Mouse (Mus musculus): Measurements from ENCODE around the gene Thra.

The Thra gene

DNA sequence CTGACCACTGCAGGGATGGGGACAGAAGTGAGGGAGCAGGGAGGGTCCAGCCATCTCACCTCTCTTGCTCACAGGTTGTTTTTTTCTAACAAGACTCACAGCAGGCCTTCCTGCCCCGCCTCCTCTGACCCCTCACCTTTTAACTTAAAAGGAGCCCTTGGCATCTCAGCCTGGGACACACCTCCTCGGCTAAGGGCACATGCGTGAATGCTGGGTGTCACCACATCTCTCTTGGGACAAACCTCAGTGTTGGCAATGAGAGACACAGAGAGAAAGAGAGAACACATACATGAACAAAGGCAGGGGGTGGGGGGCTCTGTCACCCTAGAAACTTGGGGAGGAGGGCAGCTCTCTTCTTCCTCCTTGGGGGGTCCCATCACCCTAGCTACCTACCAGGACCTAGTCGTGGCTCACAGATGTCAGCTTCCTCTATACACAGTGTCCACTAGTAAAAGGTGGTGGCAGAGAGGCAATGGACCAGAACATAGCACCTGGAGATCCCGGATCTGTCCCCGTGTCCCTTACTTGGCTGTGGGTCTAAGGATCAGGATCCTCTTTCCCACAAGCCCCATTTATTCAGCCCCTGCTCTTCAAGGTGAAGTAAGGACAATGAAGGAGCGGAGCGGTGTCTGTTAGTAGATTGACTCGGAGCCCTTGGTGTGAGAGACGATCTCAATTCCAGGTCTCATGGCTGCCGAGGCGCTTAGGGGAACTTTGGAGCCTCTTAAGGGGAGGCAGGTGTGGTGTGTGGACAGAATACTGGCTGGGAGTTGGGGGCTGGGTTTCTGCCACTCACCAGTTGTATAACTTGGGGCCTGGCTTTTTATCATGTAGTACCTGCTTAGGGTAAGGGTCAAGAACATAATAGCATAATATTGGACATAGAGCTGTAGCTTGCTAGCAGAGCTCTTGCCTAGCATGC, 5.8 kb downstream of the Thra start:
- DNase-seq (ENCODE audit: low spot score in 2 of 2): no peak

DNA sequence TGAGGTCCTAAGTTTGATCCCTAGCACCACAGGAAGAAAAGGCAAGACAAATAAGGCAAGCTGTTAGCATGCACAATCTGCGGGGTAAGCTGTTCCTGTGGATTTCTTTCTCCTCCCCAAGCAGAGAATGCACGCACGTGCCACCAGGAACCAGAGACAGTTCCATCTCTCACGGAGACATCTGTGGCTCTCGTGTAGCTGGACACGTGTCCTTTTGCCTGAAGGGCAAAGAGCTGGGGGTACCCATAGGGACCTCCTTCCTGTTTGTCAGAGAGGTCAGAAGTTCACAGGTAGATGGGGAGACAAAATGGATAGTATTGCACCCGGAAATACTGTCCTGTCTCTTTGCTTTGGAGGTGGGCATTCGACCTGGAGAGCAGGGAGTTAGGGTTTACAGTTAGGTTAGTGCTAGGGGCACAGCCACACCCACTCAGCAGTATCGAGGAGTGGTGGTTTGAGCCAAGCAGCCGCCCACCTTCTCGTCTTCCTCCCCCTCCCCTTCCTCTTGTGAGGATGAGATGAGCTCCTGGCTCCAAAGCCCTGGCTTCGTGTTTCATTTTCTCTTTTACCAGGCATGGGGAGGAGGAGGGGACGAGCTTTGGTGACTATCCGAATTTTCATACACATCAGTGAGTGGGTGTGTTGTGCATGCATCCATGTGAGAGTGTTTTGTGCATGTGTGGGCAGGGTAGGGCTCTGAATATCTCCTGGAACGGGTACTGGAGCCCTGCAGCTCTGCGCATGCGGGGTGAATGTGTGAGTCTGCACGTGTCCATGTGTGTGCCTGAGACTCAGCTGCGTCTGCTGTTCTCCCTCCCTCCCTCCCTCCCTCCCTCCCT, 6.6 kb downstream of the Thra start:
- DNase-seq (ENCODE audit: low spot score in 2 of 2): peak; percentile 97

DNA sequence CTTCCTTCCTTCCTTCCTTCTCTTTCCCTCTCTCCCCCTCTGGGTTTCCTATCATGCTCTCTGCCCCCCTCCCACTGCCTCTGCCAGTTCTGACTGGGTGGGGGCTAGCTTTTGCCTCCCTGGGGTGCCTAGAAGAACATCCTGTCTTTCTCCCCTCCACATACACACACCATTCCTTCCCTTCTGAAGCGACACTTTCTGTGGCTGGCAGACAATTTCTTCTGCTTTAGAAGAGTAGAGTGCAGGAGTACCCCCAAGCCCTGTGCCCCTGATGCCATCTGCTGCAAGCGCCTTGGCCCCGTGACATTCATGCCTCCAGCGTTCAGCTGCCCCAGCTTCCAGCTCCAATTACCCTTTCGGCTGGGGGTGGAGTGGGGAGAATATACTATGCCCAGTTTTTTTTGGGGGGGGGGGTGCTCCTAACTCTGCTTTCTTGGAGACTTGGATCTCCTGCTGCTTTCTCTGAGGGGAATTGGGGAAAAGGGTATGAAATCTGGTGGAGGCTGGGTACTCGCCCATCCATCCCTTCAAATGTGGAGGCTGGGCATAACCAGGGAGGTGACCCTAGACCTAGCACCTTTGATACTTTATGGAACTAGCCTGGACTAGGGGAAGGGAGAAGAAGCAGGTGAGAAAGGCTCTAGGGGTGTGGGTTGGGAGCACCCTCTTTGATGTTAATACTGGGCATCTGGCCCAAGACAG, 7.5 kb downstream of the Thra start:
- DNase-seq (ENCODE audit: low spot score in 2 of 2): no peak

DNA sequence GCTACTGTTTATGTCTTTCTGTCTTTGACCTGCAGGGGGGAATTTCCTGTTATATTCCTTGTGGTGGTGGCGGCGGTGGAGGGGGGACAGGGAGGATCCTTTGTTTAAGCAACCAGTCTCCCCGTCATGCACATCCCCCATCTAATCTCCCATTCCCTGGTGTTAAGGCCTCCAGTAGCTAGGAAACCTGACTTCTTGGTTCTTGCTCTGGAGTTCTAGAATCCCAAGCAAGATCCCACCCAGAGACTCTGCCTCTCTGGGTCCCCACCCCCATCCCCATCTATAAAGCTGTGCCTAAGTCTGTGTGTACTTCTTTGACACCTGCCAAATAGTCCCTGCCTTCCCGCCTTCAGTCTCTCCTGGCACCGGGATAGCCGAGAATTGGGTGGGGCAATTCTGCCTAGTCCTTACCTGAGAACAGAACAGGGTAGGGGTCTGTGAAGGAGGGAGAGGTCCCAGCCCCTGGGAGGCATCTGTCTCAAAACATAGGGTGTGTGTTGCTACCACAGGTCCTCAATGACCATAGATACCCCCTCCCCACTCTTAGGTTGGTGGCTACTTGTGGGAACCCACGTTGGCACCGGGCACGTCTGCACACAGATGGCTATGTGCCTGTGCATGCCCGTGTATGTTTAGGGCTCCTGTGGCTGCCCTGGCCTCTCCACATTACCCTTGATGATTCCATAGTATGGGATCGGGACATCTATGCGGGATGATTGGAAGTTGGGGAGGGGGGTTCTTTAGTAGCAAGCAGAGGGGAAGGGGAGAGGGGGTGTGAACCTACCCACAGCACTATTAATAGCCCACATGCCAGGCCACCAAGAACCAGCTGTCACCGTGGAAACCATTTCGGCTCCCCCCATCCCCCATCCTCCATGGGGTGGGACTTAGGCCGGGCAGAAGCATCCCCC, 8.3 kb downstream of the Thra start:
- DNase-seq (ENCODE audit: low spot score in 2 of 2): no peak

DNA sequence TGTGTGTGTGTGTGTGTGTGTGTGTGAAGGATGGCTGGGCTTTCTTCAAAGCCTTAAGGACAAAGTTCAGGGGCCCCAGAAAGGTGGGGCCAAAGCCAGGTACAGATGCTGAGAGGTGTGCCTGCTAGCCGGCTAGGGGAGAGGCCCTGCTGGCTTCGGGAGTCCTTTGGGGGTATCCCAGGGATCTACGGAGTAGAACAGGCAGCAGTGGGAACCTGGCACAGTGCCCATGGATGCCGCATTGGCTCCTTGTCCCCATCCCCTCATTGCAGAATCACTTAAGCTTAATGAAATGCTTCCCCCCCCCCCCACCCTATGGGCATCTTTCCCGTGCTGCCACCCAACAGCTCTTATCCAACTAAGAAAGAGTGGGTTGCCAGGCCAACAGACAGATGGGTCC, 9.3 kb downstream of the Thra start:
- DNase-seq (ENCODE audit: low spot score in 2 of 2): peak in 1 of 2 experiments; percentile 17

DNA sequence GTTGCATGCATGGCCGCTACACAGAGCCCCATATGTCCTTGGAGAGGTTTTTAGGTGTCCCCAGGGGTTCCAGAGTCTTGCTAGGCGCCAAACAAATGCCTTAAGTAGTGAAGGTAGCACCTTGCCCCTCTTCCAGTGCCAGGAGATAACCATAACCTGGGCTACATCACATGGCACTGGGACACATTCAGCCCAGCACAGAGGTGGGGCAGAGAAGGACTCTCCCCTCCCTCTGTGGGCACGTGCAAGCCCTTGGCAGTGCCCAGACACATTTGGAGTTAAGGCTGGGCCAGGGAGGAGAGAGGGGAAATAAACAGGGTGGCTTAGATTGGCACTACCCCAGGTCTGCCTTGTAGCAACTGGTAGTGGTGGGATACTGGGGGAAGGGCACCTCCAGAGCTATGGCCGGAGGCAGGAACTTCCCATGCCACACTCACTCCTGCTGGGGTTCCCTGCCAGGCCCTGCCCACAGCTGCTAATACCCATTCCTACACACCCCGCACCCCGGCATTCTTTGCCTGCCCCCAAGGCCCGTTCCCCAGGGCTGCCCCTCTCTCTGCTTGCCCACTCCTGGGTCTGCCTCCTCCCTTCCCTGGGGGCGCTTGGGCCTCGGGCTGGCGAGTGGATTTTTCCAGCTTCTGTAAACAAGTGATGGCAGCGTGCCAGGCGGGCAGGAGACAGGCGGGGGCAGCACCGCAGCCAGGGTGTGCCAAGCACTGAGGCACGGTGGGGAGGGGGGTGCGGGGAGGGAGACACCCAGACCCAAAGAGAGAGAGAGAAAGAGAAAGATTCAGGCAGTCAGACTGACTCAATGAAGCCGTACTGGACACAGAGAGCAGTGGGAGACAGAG, 10.1 kb downstream of the Thra start:
- peak in 1 of 2 experiments; percentile 75 for DNase-seq (ENCODE audit: low spot score in 2 of 2)

DNA sequence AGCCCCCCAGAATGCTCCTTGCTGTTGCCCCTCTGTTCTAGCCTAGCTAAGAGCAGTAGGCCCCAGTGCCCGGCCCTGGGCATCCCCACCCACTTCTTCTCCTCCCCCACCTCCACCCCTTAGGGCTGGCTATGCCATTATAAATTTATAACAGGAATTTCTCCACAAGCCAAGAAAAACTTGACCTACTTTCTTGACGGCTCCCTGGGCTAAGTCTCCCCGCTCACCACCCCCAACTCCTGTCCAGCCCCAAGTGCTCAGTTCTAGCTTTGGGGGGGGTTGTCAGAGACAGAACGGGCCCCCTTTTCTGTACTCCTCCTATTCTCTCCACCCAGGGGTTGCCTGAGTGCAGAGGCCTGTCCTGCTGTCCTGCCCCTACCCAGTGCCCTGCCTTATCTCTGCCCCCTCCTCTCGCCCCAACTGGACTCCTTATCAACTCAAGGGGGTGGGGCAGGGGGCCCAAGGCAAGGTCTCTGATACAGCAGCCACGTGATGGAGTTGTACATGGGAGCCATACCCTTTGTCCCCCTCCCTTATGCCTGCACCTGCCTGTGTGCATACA, 10.9 kb downstream of the Thra start:
- DNase-seq (ENCODE audit: low spot score in 2 of 2): no peak

DNA sequence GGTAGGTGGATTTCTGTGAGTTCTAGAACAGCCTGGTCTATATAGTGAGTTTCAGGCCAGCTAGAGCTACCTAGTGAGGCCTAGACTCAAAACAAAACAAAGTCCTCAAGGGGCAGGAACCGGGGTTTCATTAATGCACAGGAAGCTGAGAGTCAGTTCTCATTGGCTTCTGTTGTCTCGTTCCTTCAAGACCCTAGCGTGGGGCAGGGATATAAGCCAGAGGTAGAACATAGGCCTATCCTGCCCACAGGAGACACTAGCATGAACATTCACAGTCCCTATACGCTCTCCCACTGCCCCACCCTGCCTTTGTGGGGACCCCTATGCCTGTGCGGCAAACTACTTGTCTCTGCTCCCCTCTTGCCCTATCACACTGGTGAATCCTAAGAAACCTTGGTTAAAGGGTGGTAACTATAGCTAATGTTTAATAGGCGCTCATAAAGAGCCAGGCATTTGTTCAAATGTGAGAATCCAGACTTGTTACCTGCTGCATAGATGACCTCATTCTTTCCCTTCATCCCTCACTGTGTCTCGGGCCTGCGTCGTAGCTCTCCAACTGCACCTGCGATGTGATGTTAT, 12.2 kb downstream of the Thra start:
- DNase-seq (ENCODE audit: low spot score in 2 of 2): no peak

DNA sequence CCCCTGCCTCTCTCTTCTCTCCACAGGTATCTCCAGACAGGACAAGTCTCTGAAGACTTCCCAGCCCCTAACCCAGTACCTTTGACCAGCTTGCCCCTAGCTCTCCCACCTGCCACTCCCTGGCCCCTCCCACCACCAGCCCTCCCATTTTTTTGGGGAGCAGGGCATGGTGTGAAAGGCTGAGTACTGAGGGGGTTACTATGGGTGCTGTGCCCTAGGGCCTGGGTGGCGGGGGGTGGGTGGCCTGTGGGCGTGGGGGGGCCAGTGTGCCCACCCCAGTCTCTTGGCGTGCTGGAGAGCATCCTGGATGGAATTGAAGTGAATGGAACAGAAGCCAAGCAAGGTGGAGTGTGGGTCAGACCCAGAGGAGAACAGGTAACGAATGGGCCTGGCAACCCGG, 12.8 kb downstream of the Thra start:
- no peak for DNase-seq (ENCODE audit: low spot score in 2 of 2)

DNA sequence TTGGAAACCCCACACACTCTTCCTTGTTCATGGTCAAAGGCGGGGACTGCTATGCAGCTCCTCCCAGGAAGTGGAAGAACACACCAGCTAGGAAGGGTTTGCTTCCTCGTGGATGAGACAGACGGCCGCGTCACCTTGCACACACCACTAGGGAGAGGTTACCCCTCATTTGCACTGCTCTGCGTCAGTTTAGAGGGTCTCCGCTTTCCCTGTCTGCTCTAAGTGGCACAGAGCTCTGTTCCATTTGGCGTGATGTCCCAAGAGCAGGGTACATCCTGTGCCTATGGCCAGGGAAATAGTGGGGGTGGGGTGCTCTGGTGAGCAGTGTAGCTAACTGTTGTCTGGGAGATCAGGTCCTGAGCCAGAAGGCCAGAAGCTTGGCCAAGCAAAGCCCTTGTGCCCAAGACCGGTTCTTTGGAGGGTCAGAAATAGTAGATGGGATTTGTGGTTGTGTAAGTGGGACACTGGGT, 13.7 kb downstream of the Thra start:
- DNase-seq (ENCODE audit: low spot score in 2 of 2): no peak

DNA sequence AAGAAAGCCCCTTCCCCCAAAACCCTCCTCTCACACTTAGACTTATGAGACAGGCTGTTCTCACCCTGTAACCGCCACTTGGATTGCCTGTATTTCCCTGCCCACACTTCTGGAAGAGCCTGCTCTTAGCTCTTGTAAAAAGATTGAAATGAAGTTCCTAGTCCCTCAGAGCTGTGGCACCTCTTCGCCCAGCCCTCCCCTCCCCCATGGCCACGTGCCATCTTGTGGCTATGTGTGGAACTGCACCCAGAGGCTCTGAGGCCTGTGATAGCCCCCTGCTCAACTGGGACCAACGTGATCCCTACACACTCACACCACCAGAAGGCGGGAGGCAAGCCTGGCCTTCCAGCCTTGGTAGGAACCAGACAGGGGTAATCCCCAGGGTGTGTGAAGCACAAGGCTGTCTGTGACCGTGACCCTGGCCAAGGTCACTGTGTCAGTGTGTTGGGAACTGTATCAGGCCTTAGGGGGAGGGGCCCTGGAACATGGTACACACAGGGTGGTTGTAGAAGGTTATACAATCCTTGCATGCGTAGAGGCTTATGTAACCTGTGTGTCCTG, 14.3 kb downstream of the Thra start:
- peak in 1 of 2 experiments; percentile 49 for DNase-seq (ENCODE audit: low spot score in 2 of 2)

DNA sequence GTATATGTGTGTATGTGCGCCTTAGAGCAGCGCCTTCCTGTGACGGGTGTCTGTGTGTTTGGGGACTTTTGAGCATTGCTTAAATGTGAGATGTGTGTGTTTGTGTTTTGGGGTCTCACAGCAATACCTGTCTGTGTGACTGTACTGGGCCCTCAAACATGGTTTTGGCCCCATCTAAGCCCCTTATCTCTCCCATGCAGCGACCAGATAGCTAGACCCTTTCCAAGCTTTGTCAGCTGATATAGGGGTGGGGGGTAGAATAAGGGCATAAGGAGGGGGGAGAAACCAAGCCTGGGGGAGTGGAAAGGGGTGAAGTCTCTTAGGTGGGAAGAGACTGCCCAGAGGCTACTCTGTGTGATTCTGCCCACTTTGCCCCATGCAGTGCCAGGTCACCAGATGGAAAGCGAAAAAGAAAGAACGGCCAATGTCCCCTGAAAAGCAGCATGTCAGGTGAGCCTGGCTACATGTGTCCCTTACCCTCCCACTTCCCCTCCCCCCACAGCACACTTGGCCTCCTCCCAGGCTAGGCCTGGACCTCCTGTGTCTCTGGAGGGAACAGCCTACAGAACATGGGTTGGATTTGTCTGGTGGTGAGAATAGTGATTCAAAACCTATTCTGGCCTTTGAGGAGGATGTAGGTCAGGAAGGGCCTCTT, 15.4 kb downstream of the Thra start:
- no peak for DNase-seq (ENCODE audit: low spot score in 2 of 2)

DNA sequence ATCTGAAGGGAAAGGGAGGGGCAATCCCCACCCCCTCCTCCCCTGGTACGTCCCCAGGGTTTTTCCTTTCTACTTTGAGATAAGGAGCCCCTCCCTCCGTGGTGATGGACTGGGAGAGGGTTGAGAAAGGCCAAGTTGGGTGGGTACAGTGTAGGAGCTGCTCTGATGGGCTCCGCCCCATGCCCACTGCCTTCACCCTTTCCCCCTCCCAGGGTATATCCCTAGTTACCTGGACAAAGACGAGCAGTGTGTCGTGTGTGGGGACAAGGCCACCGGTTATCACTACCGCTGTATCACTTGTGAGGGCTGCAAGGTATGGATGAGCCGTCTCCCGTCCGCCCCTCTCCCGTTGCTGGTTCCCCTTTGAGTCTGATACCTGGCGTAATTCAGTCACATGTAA, 16.3 kb downstream of the Thra start:
- no peak for DNase-seq (ENCODE audit: low spot score in 2 of 2)

DNA sequence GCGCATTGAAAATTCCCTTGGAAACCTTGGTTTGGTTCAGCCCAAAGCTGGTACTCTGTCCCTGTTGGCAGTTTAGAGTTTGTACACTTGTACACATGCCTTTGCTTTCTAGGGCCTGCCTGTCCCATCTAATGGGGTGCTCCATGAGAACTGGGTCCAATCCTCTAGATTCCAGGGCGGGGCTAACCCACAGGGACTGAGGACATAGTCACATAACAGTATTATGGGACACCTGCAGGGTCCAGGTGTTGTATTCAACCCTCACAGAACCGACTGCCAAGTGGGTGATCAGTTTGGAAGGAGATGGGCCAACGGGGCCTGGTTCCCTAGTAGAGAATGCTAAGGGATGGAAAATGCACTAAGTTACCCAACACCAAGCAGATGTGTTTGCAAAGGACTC, 21.5 kb downstream of the Thra start:
- no peak for DNase-seq (ENCODE audit: low spot score in 2 of 2)

DNA sequence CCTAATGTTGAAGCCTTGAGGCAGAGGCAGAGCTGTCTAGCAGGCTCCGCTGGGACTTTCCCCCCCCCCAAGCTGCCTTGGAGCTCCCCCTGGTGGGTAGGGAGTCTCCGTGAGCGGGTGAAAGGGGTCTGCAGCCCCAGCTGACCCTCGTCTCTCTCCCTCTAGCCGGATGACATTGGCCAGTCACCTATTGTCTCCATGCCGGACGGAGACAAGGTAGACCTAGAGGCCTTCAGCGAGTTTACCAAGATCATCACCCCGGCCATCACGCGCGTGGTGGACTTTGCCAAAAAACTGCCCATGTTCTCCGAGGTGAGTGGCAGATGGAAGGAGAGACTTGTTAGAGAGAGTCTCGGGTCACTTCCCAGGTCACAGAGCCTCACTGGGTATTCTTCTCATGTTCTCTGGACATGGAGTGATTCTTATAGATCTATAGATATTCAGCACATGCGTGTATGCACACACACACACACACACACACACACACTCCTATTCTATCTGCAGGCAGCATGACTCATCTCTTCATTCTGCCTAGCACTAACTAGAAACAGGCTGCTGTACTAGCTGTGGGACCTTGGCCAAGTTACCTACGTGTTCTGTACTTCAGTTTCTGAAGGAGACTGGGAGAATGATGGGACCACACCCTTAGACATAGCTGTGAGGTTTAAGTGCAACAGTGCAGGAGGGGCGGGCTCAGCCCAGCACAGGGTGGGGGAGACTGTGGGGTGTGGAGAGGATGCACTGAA, 22.5 kb downstream of the Thra start:
- DNase-seq (ENCODE audit: low spot score in 2 of 2): peak in 1 of 2 experiments; percentile 76

DNA sequence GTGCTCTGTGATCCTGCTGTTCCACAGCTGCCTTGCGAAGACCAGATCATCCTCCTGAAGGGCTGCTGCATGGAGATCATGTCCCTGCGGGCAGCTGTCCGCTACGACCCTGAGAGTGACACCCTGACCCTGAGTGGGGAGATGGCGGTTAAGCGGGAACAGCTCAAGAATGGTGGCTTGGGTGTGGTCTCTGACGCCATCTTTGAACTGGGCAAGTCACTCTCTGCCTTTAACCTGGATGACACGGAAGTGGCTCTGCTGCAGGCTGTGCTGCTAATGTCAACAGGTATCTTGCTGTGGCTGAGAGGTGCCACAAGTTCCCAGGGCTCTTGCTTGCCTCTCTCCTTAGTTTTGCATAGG, 23.0 kb downstream of the Thra start:
- no peak for DNase-seq (ENCODE audit: low spot score in 2 of 2)

DNA sequence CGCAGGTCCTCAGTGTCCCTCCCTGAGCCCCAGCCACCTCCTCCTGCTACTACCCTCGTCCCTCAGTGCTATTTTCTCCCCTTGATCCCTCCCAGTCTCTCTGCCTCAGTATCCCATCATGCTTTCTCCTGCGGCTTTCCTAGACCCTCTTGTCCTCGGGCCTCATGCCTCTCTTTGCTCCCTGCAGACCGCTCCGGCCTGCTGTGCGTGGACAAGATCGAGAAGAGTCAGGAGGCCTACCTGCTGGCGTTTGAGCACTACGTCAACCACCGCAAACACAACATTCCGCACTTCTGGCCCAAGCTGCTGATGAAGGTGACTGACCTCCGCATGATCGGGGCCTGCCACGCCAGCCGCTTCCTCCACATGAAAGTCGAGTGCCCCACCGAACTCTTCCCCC, 23.7 kb downstream of the Thra start:
- no peak for DNase-seq (ENCODE audit: low spot score in 2 of 2)

DNA sequence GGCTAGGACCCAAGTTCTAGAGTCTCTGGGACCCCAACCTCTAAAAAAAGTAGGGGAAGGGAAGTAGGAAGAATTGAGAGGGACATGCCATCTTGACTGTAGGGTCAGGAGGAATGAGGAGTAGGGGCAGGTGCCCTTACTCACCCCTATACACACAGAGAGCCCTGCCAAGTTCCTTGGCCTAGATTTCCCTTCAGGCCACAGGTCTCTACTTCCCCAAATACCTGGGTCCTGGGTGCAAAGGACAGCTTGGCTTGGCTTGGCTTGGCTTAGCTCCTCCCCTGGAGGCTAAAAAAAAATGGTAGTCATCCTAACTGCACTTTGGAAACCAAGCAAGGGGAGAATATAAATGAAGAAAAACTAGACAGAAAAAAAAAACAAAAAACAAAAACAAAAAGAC, 24.3 kb downstream of the Thra start:
- DNase-seq (ENCODE audit: low spot score in 2 of 2): no peak
